Mouse (Mus musculus): Measurements from ENCODE around the gene Gm5105. TPM values are rescaled to one million over a fixed set of nuclear protein-coding genes. Genes with fewer than 3 reads are reported as not detected.

The Gm5105 gene
- polyA plus RNA-seq, 1 experiment from 2014 or later, result 0.14 TPM

DNA sequence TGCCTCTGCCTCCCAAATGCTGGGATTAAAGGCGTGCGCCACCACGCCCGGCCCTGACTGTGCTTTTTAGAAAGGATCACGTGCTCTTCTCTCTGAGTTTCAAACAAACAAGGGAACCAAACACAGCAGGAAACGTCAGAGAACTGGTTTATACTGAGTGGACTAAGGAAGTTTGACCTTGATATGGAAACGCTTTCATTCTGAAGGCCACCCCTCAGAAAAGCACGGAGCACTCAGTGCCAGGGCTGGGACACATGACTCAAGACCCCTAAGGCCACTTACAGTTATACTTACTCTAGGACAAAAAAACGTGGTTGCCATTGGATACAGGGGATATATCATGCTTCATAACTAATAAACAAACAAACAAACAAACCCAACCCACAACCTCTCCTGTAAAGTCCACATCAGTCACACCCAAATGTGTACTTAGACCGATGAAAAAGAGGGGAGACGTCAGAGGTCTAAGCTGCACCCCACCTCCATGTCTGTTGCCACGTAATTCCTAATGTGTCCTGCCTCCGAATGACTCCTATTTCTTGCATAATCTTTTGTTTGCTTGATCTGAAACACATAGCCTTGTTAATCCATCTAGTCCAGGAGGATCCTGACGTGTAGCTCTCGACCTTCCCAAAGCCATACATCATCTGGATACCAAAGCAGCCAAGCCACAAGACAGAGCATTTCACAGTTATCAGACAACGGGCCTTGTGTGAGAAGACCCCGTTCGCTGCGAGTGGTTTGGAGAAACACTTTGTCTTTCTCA is 29.3 kb upstream of the Gm5105 start:
- H3K9ac ChIP-seq (replicated peaks; ENCODE audit: low read depth, low read length), result no peak overlapping the region
- H3K4me1 ChIP-seq (replicated peaks; ENCODE audit: control insufficient read depth, insufficient read depth, low read length), result peaks cover 11% of the 10 kb centered on the region
- 90% methylated on average over 19 of the region's 19 CpGs for WGBS
- ATAC-seq, result no peak
- no peaks in the 10 kb centered on the region for H3K27me3 ChIP-seq (replicated peaks; ENCODE audit: control insufficient read depth, insufficient read depth, low read length)
- H3K9me3 ChIP-seq (ENCODE audit: control insufficient read depth, low read length), result no peaks in the 10 kb centered on the region
- no peaks in the 10 kb centered on the region for H3K36me3 ChIP-seq (ENCODE audit: control insufficient read depth, insufficient read depth)
- H3K4me2 ChIP-seq (ENCODE audit: low read length), result no peak overlapping the region
- no peak overlapping the region for H3K27ac ChIP-seq (ENCODE audit: low read length)
- H3K4me3 ChIP-seq (replicated peaks; ENCODE audit: low read length), result no peak overlapping the region

DNA sequence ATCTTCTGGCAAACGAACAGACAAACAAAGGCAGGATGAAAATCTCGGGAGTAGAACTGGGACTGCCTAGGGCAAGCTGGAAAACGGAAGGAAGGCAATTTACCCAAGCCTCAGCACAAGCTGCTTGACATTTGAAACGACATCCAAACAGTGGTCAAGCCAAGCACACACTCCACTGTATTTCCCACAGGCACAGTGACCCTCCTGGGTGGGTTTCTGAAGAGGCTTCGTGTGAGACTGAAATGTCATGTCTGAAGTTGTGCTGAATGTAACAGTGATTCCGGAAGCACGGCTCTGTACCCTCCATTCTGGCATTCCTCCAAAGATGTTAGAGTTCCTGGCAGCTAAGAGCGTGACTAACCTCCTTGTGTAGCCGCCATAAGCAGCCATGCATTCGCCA is 28.5 kb upstream of the Gm5105 start:
- Histone ChIP-seq H3K9ac (replicated peaks; ENCODE audit: low read depth, low read length) (no peak overlapping the region), H3K36me3 (ENCODE audit: control insufficient read depth, insufficient read depth) (no peaks in the 10 kb centered on the region), H3K9me3 (ENCODE audit: control insufficient read depth, low read length) (no peaks in the 10 kb centered on the region), H3K4me1 (replicated peaks; ENCODE audit: control insufficient read depth, insufficient read depth, low read length) (peaks cover 11% of the 10 kb centered on the region), H3K27ac (ENCODE audit: low read length) (peak overlapping the region; percentile 11; the same call in 1 of the 2 replicates), H3K4me2 (ENCODE audit: low read length) (peak overlapping the region; percentile 15; the same call in 1 of the 2 replicates), H3K27me3 (replicated peaks; ENCODE audit: control insufficient read depth, insufficient read depth, low read length) (no peaks in the 10 kb centered on the region), H3K4me3 (replicated peaks; ENCODE audit: low read length) (no peak overlapping the region)
- ATAC-seq, result peak; percentile 69
- 33% methylated on average over 10 of the region's 10 CpGs for WGBS

DNA sequence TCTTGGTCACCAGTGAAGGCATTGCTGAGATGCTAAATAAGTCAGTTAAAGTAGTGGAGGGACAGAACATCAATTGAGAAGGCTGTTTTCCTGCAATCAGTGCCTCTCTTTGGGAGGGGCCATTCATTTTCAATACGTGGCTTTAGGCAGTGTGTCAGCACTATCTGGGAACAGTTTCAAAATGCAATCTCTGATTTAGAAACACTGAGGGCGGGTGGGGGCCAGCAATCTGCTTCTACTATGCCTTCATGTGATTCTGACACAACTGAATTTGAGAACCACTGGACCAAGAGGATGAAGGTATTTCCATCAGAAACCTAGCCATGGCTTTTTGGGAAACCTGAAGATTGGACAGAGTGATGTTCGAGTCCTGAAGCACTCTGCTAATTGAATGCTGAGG is 28.1 kb upstream of the Gm5105 start:
- H3K27me3 ChIP-seq (replicated peaks; ENCODE audit: control insufficient read depth, insufficient read depth, low read length), result no peaks in the 10 kb centered on the region
- 53% methylated on average over 3 of the region's 3 CpGs for WGBS
- no peak overlapping the region for H3K9ac ChIP-seq (replicated peaks; ENCODE audit: low read depth, low read length)
- H3K36me3 ChIP-seq (ENCODE audit: control insufficient read depth, insufficient read depth), result no peaks in the 10 kb centered on the region
- no peak overlapping the region; the same call in 1 of the 2 replicates for H3K4me2 ChIP-seq (ENCODE audit: low read length)
- no peak overlapping the region for H3K4me3 ChIP-seq (replicated peaks; ENCODE audit: low read length)
- peak overlapping the region; percentile 11; the same call in 1 of the 2 replicates for H3K27ac ChIP-seq (ENCODE audit: low read length)
- H3K9me3 ChIP-seq (ENCODE audit: control insufficient read depth, low read length), result no peaks in the 10 kb centered on the region
- H3K4me1 ChIP-seq (replicated peaks; ENCODE audit: control insufficient read depth, insufficient read depth, low read length), result peaks cover 11% of the 10 kb centered on the region
- peak; percentile 63 for ATAC-seq

- ATAC-seq, result no peak
- H3K4me3 ChIP-seq (replicated peaks; ENCODE audit: low read length), result no peak overlapping the region
- no peaks in the 10 kb centered on the region for H3K9me3 ChIP-seq (ENCODE audit: control insufficient read depth, low read length)
- H3K36me3 ChIP-seq (ENCODE audit: control insufficient read depth, insufficient read depth), result no peaks in the 10 kb centered on the region
- no peak overlapping the region for H3K27ac ChIP-seq (ENCODE audit: low read length)
- H3K9ac ChIP-seq (replicated peaks; ENCODE audit: low read depth, low read length), result no peak overlapping the region
- H3K4me2 ChIP-seq (ENCODE audit: low read length), result no peak overlapping the region
- no peaks in the 10 kb centered on the region for H3K4me1 ChIP-seq (replicated peaks; ENCODE audit: control insufficient read depth, insufficient read depth, low read length)
- no peaks in the 10 kb centered on the region for H3K27me3 ChIP-seq (replicated peaks; ENCODE audit: control insufficient read depth, insufficient read depth, low read length)
- 68% methylated on average over 4 of the region's 4 CpGs for WGBS
These were observed 16.7 kb upstream of the Gm5105 start for GRCm38 (mm10) chr3:138083896-138084295.

GRCm38 (mm10) chr3:138083073-138083637 is 16.0 kb upstream of the Gm5105 start:
- no peaks in the 10 kb centered on the region for H3K36me3 ChIP-seq (ENCODE audit: control insufficient read depth, insufficient read depth)
- no peak overlapping the region for H3K9ac ChIP-seq (replicated peaks; ENCODE audit: low read depth, low read length)
- H3K4me2 ChIP-seq (ENCODE audit: low read length), result no peak overlapping the region
- no peaks in the 10 kb centered on the region for H3K4me1 ChIP-seq (replicated peaks; ENCODE audit: control insufficient read depth, insufficient read depth, low read length)
- ATAC-seq, result peak; percentile 75
- WGBS, result 59% methylated on average over 1 of the region's 1 CpGs
- no peak overlapping the region for H3K27ac ChIP-seq (ENCODE audit: low read length)
- no peak overlapping the region for H3K4me3 ChIP-seq (replicated peaks; ENCODE audit: low read length)
- no peaks in the 10 kb centered on the region for H3K27me3 ChIP-seq (replicated peaks; ENCODE audit: control insufficient read depth, insufficient read depth, low read length)
- H3K9me3 ChIP-seq (ENCODE audit: control insufficient read depth, low read length), result no peaks in the 10 kb centered on the region

- peaks cover 12% of the 10 kb centered on the region for H3K4me1 ChIP-seq (replicated peaks; ENCODE audit: control insufficient read depth, insufficient read depth, low read length)
- H3K9me3 ChIP-seq (ENCODE audit: control insufficient read depth, low read length), result no peaks in the 10 kb centered on the region
- ATAC-seq, result no peak
- no peaks in the 10 kb centered on the region for H3K36me3 ChIP-seq (ENCODE audit: control insufficient read depth, insufficient read depth)
- H3K27me3 ChIP-seq (replicated peaks; ENCODE audit: control insufficient read depth, insufficient read depth, low read length), result no peaks in the 10 kb centered on the region
- 51% methylated on average over 1 of the region's 1 CpGs for WGBS
- H3K4me3 ChIP-seq (replicated peaks; ENCODE audit: low read length), result no peak overlapping the region
- H3K27ac ChIP-seq (ENCODE audit: low read length), result no peak overlapping the region
- H3K4me2 ChIP-seq (ENCODE audit: low read length), result no peak overlapping the region
- no peak overlapping the region for H3K9ac ChIP-seq (replicated peaks; ENCODE audit: low read depth, low read length)
These were observed 11.5 kb upstream of the Gm5105 start for GRCm38 (mm10) chr3:138078701-138079100.

- H3K27me3 ChIP-seq (replicated peaks; ENCODE audit: control insufficient read depth, insufficient read depth, low read length), result no peaks in the 10 kb centered on the region
- no peak overlapping the region; the same call in 1 of the 2 replicates for H3K27ac ChIP-seq (ENCODE audit: low read length)
- H3K9ac ChIP-seq (replicated peaks; ENCODE audit: low read depth, low read length), result no peak overlapping the region
- 31% methylated on average over 11 of the region's 11 CpGs for WGBS
- peaks cover 12% of the 10 kb centered on the region for H3K4me1 ChIP-seq (replicated peaks; ENCODE audit: control insufficient read depth, insufficient read depth, low read length)
- no peaks in the 10 kb centered on the region for H3K36me3 ChIP-seq (ENCODE audit: control insufficient read depth, insufficient read depth)
- no peaks in the 10 kb centered on the region for H3K9me3 ChIP-seq (ENCODE audit: control insufficient read depth, low read length)
- 0 out of 2 replicates have a peak overlapping the region, but pooled peaks have one; percentile 2 for H3K4me2 ChIP-seq (ENCODE audit: low read length)
- H3K4me3 ChIP-seq (replicated peaks; ENCODE audit: low read length), result no peak overlapping the region
- ATAC-seq, result peak; percentile 88
These were observed 10.5 kb upstream of the Gm5105 start for GRCm38 (mm10) chr3:138077476-138078340.

- H3K27ac ChIP-seq (ENCODE audit: low read length), result no peak overlapping the region
- H3K4me3 ChIP-seq (replicated peaks; ENCODE audit: low read length), result no peak overlapping the region
- H3K36me3 ChIP-seq (ENCODE audit: control insufficient read depth, insufficient read depth), result no peaks in the 10 kb centered on the region
- no peaks in the 10 kb centered on the region for H3K9me3 ChIP-seq (ENCODE audit: control insufficient read depth, low read length)
- 37% methylated on average over 8 of the region's 8 CpGs for WGBS
- peak; percentile 43 for ATAC-seq
- H3K4me1 ChIP-seq (replicated peaks; ENCODE audit: control insufficient read depth, insufficient read depth, low read length), result peaks cover 12% of the 10 kb centered on the region
- H3K9ac ChIP-seq (replicated peaks; ENCODE audit: low read depth, low read length), result no peak overlapping the region
- H3K4me2 ChIP-seq (ENCODE audit: low read length), result no peak overlapping the region
- H3K27me3 ChIP-seq (replicated peaks; ENCODE audit: control insufficient read depth, insufficient read depth, low read length), result no peaks in the 10 kb centered on the region
These were observed 8.0 kb upstream of the Gm5105 start for GRCm38 (mm10) chr3:138075209-138075608.

DNA sequence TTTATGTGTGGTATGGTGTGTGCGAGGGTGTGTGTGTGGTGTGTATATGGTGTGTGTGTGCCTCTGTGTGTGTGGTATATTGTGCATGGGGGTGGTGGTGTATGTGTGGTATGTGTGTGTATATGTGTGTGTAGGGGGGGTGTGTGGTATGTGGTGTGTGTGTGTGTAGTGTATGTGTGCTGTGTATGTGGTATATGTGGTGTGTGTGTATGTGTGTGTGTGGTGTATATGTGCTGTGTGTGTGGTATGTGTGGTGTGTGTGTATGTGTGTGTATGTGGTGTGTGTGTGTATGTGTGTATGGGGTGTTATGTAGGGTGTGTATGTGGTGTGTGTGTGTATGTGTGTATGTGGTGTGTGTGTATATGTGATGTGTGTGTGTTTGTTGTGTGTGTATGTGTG is 7.0 kb upstream of the Gm5105 start:
- peaks cover 12% of the 10 kb centered on the region for H3K4me1 ChIP-seq (replicated peaks; ENCODE audit: control insufficient read depth, insufficient read depth, low read length)
- no peak overlapping the region for H3K4me2 ChIP-seq (ENCODE audit: low read length)
- no peaks in the 10 kb centered on the region for H3K36me3 ChIP-seq (ENCODE audit: control insufficient read depth, insufficient read depth)
- no peaks in the 10 kb centered on the region for H3K9me3 ChIP-seq (ENCODE audit: control insufficient read depth, low read length)
- no peak overlapping the region for H3K9ac ChIP-seq (replicated peaks; ENCODE audit: low read depth, low read length)
- no peak for ATAC-seq
- 96% methylated on average over 1 of the region's 1 CpGs for WGBS
- H3K27me3 ChIP-seq (replicated peaks; ENCODE audit: control insufficient read depth, insufficient read depth, low read length), result no peaks in the 10 kb centered on the region
- H3K27ac ChIP-seq (ENCODE audit: low read length), result no peak overlapping the region
- no peak overlapping the region for H3K4me3 ChIP-seq (replicated peaks; ENCODE audit: low read length)
